Mouse (Mus musculus): ENCODE results near the gene Scube1.
A peak's percentile ranks its signal among the peaks of the same experiment; 100 is the strongest.

Gene Scube1

GRCm38 (mm10) chr15:83595364-83595711 is 129.5 kb downstream of the Scube1 start:
- DNase-seq (ENCODE audit: low spot score in 2 of 2): no peak

- peak; percentile 86 to 88 for DNase-seq (ENCODE audit: low spot score in 2 of 2)
Observed at GRCm38 (mm10) chr15:83594513-83595363, 130.1 kb downstream of the Scube1 start, which contains the start of gene Ttll12. Ttll12 (minus strand) TSS chr15:83595157.

GRCm38 (mm10) chr15:83593702-83594512 is 130.9 kb downstream of the Scube1 start:
- DNase-seq (ENCODE audit: low spot score in 2 of 2): peak in 1 of 2 experiments; percentile 29

- DNase-seq (ENCODE audit: low spot score in 2 of 2): no peak
Observed at GRCm38 (mm10) chr15:83593189-83593585, 131.6 kb downstream of the Scube1 start.

- DNase-seq (ENCODE audit: low spot score in 2 of 2): peak in 1 of 2 experiments; percentile 21
Observed at GRCm38 (mm10) chr15:83592260-83593188, 132.3 kb downstream of the Scube1 start.

GRCm38 (mm10) chr15:83591758-83592157 is 133.1 kb downstream of the Scube1 start:
- no peak for DNase-seq (ENCODE audit: low spot score in 2 of 2)

GRCm38 (mm10) chr15:83590841-83591240 is 134.0 kb downstream of the Scube1 start:
- DNase-seq (ENCODE audit: low spot score in 2 of 2): no peak

GRCm38 (mm10) chr15:83584741-83585220 is 140.0 kb downstream of the Scube1 start:
- DNase-seq (ENCODE audit: low spot score in 2 of 2): no peak

GRCm38 (mm10) chr15:83583419-83584156 is 141.2 kb downstream of the Scube1 start:
- peak in 1 of 2 experiments; percentile 56 for DNase-seq (ENCODE audit: low spot score in 2 of 2)

- DNase-seq (ENCODE audit: low spot score in 2 of 2): no peak
Observed at GRCm38 (mm10) chr15:83582931-83583330, 141.9 kb downstream of the Scube1 start.

- no peak for DNase-seq (ENCODE audit: low spot score in 2 of 2)
Observed at GRCm38 (mm10) chr15:83576651-83577050, 148.2 kb downstream of the Scube1 start.

- no peak for DNase-seq (ENCODE audit: low spot score in 2 of 2)
Observed at GRCm38 (mm10) chr15:83575543-83575942, 149.3 kb downstream of the Scube1 start.

- DNase-seq (ENCODE audit: low spot score in 2 of 2): no peak
Observed at GRCm38 (mm10) chr15:83574731-83575351, 150.0 kb downstream of the Scube1 start.

GRCm38 (mm10) chr15:83573606-83574005 is 151.2 kb downstream of the Scube1 start:
- DNase-seq (ENCODE audit: low spot score in 2 of 2): no peak

GRCm38 (mm10) chr15:83572132-83572531 is 152.7 kb downstream of the Scube1 start:
- no peak for DNase-seq (ENCODE audit: low spot score in 2 of 2)

GRCm38 (mm10) chr15:83571636-83572035 is 153.2 kb downstream of the Scube1 start:
- no peak for DNase-seq (ENCODE audit: low spot score in 2 of 2)

GRCm38 (mm10) chr15:83570641-83571040 is 154.2 kb downstream of the Scube1 start:
- no peak for DNase-seq (ENCODE audit: low spot score in 2 of 2)

- no peak for DNase-seq (ENCODE audit: low spot score in 2 of 2)
Observed at GRCm38 (mm10) chr15:83569682-83570081, 155.1 kb downstream of the Scube1 start.

GRCm38 (mm10) chr15:83568544-83568943 is 156.3 kb downstream of the Scube1 start:
- DNase-seq (ENCODE audit: low spot score in 2 of 2): no peak

- DNase-seq (ENCODE audit: low spot score in 2 of 2): no peak
Observed at GRCm38 (mm10) chr15:83567728-83568127, 157.1 kb downstream of the Scube1 start.

Measured in spleen, postnatal 14 days (tissue).